Mouse (Mus musculus) bone marrow, adult 2 months (tissue): Measurements from ENCODE around the gene Igsf9.

Experiments used
- CTCF ChIP-seq: fragments of 200-500 bp; IDR thresholded peaks from 2 replicates; pipeline ENCODE4 v1.5.1; 2011; ENCODE audit warnings: low read length, control low read depth; ENCODE audit not compliant: control insufficient read depth, insufficient read depth
- POLR2A ChIP-seq: fragments of 200-500 bp; IDR thresholded peaks from 2 replicates; pipeline ENCODE4 v1.6.1; 2011; ENCODE audit warnings: low read depth, mild to moderate bottlenecking, control low read depth, low read length, borderline replicate concordance; ENCODE audit not compliant: control insufficient read depth

DNA sequence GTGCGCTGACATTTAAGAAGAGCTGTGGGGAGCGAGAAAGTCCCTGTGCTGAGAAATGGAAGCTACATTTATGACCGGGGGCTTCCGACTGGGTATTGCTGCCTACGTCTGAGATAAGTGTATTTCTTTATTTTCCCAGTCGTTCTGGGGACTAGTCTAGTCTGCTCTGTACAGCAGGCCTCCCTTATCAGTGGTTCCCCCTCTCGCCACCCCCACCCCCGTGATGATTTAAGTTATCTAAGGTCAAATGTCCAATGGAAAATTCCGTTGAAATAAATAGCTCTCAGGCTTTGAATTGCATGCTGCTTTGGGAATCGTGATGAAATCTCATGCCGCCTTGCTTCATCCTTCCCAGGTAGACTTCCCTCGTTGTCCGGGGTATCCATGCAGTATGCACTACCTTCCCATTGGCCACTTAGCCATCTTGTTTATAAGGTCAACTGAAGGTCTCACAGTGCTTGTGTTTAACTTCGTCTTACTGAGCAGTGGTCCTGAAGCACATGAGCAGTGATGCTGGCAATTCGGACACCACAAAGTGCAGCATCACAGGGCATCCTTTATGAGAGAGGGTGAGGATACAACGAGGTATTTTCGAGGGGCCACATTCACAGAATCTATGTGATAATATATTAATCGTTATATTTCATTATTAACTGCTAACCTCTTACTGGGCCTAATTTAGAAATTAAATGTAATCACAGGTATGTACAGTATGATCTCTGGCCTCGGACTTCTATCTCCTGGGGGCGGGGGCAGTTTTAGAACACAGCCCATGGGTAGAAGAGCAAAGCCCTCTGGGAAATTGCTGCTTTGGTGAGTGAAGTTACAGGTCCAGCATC is 48.4 kb upstream of the Igsf9 start:
- TF ChIP-seq CTCF, result no peak
- TF ChIP-seq POLR2A, result no peak
